Mouse (Mus musculus): ENCODE results near the gene Ccdc8. TPM values are rescaled to one million over a fixed set of nuclear protein-coding genes. Genes with fewer than 3 reads are reported as not detected.
A peak's percentile ranks its signal among the peaks of the same experiment; 100 is the strongest.

The Ccdc8 gene
- total RNA-seq, 2 experiments from 2014 or later, result 1.1 to 2.7 TPM

GRCm38 (mm10) chr7:16971160-16971559, 21.3 kb upstream of the Ccdc8 start:
- no peak for ATAC-seq (replicated peaks; ENCODE audit: low FRiP score, low TSS enrichment, poor library complexity, severe bottlenecking)

GRCm38 (mm10) chr7:16974018-16974417, 18.5 kb upstream of the Ccdc8 start:
- ATAC-seq (replicated peaks; ENCODE audit: low FRiP score, low TSS enrichment, poor library complexity, severe bottlenecking), result no peak

GRCm38 (mm10) chr7:16976298-16976697, 16.2 kb upstream of the Ccdc8 start:
- ATAC-seq (replicated peaks; ENCODE audit: low FRiP score, low TSS enrichment, poor library complexity, severe bottlenecking), result no peak

- ATAC-seq (replicated peaks; ENCODE audit: low FRiP score, low TSS enrichment, poor library complexity, severe bottlenecking), result no peak
Measured at GRCm38 (mm10) chr7:16978173-16978572, 14.3 kb upstream of the Ccdc8 start.

- ATAC-seq (replicated peaks; ENCODE audit: low FRiP score, low TSS enrichment, poor library complexity, severe bottlenecking), result no peak
Measured at GRCm38 (mm10) chr7:16978593-16978992, 13.9 kb upstream of the Ccdc8 start.

- peak; percentile 57 for ATAC-seq (replicated peaks; ENCODE audit: low FRiP score, low TSS enrichment, poor library complexity, severe bottlenecking)
Measured at GRCm38 (mm10) chr7:16980348-16980747, 12.2 kb upstream of the Ccdc8 start.

- 0 out of 2 replicates have a peak, but pooled peaks have one; percentile 7 for ATAC-seq (replicated peaks; ENCODE audit: low FRiP score, low TSS enrichment, poor library complexity, severe bottlenecking)
Measured at GRCm38 (mm10) chr7:16982859-16983568, 9.5 kb upstream of the Ccdc8 start, which contains the start of gene Gm42372. TSS of gene Gm42372 (plus strand) at chr7:16983086.

- ATAC-seq (replicated peaks; ENCODE audit: low FRiP score, low TSS enrichment, poor library complexity, severe bottlenecking), result no peak
Measured at GRCm38 (mm10) chr7:16987541-16988149, 4.9 kb upstream of the Ccdc8 start.

- no peak for ATAC-seq (replicated peaks; ENCODE audit: low FRiP score, low TSS enrichment, poor library complexity, severe bottlenecking)
Measured at GRCm38 (mm10) chr7:16988405-16988804, 4.1 kb upstream of the Ccdc8 start.

- no peak for ATAC-seq (replicated peaks; ENCODE audit: low FRiP score, low TSS enrichment, poor library complexity, severe bottlenecking)
Measured at GRCm38 (mm10) chr7:16990006-16990744, 2.3 kb upstream of the Ccdc8 start.

- no peak for ATAC-seq (replicated peaks; ENCODE audit: low FRiP score, low TSS enrichment, poor library complexity, severe bottlenecking)
Measured at GRCm38 (mm10) chr7:16991681-16992450, 642 bp upstream of the Ccdc8 start.

- peak; percentile 60 for ATAC-seq (replicated peaks; ENCODE audit: low FRiP score, low TSS enrichment, poor library complexity, severe bottlenecking)
Measured at GRCm38 (mm10) chr7:16993651-16994399, 1.3 kb downstream of the Ccdc8 start.

GRCm38 (mm10) chr7:16994400-16994799, 1.9 kb downstream of the Ccdc8 start:
- peak; percentile 9; the same call in 1 of the 2 replicates for ATAC-seq (replicated peaks; ENCODE audit: low FRiP score, low TSS enrichment, poor library complexity, severe bottlenecking)

- ATAC-seq (replicated peaks; ENCODE audit: low FRiP score, low TSS enrichment, poor library complexity, severe bottlenecking), result no peak
Measured at GRCm38 (mm10) chr7:16995345-16995744, 2.8 kb downstream of the Ccdc8 start.

- peak; percentile 12 for ATAC-seq (replicated peaks; ENCODE audit: low FRiP score, low TSS enrichment, poor library complexity, severe bottlenecking)
Measured at GRCm38 (mm10) chr7:16999233-16999632, 6.7 kb downstream of the Ccdc8 start.

GRCm38 (mm10) chr7:16999650-17000049, 7.1 kb downstream of the Ccdc8 start:
- ATAC-seq (replicated peaks; ENCODE audit: low FRiP score, low TSS enrichment, poor library complexity, severe bottlenecking), result peak; percentile 27; the same call in 1 of the 2 replicates

GRCm38 (mm10) chr7:17002375-17003195, 10.1 kb downstream of the Ccdc8 start:
- ATAC-seq (replicated peaks; ENCODE audit: low FRiP score, low TSS enrichment, poor library complexity, severe bottlenecking), result peak; percentile 75

Measured in megakaryocyte-erythroid progenitor cell, adult 5-6 weeks (primary cell).